Mouse (Mus musculus) spleen, adult 2 months (tissue): ENCODE data around the gene Mapk1ip1l.

Experiments
- CTCF ChIP-seq: fragments of 200-500 bp; IDR thresholded peaks from 2 replicates; pipeline ENCODE4 v1.5.1; 2011; ENCODE audit warnings: mild to moderate bottlenecking, inconsistent platforms; ENCODE audit not compliant: insufficient read depth, insufficient read length, insufficient replicate concordance; ENCODE audit errors: extremely low read depth
- POLR2A ChIP-seq: fragments of 200-500 bp; IDR thresholded peaks from 2 replicates; pipeline ENCODE4 v1.6.1; 2011; ENCODE audit warnings: low read depth, low read length, inconsistent platforms

- TF ChIP-seq POLR2A: no peak
- no peak for TF ChIP-seq CTCF
These were observed 12.8 kb upstream of the Mapk1ip1l start for GRCm38 (mm10) chr14:47285271-47285670.
